Mouse (Mus musculus) layer of hippocampus, postnatal 14 days (tissue): ENCODE measurements around the gene Gm28576. TPM values are rescaled to one million over a fixed set of nuclear protein-coding genes. Genes with fewer than 3 reads are reported as not detected.
"Not testable (repeated sequence)": the region's sequence is repeated elsewhere in the genome, so short reads cannot be mapped to it uniquely, and the experiment has no call there.

Experiments used
- DNase-seq, 2 experiments: peaks; one replicate each; pipeline ENCODE4 v3.0.0; 2021 to 2022; ENCODE audit warnings: low spot score in 2 of 2, mixed read lengths in 1 of 2
- long read RNA-seq, 2 experiments: library from polyadenylated mRNA; stranded (forward); transcript quantifications; one replicate each; pipeline ENCODE4 v2.0.0; 2021
- total RNA-seq, 2 experiments: library from RNA; stranded (reverse); gene quantifications; 2 replicates each; pipeline ENCODE4 v1.2.3; 2021

Gene Gm28576
- not detected for total RNA-seq
- long read RNA-seq, experiment 1, result 0 reads
- long read RNA-seq, experiment 2, result 0 reads

DNA sequence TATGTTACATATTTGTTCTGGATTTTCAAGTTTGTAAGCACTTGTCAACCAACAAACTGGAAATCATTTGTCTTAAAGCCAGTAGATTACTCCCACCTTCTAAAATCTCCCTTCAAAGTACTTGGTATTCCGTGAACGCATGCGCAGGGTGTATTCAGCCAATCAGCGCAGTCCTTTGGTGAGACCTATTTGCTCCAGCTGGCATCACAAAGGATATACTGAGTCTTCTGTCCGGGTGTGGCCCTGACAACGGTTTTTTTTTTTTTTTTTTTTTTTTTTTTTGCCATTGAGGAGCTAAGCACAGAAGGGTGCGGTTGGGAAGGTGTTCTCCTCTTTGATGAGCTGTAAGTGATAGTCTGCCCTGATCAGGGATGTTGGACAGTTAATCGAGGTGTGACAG lies at the start of gene Gm28576:
Gm28576 (plus strand) TSS at position 301 of the 400 bp plus-strand sequence.
- not testable (repeated sequence) for DNase-seq

Other genes with a start within 250 kb of the Gm28576 start
- gene Gm20826, start 84.5 kb upstream of the Gm28576 start, total RNA-seq, result under 1 TPM in 1 of 2 experiments, not detected in 1; 0.07 TPM